Mouse (Mus musculus): Measurements from ENCODE around the gene Cnnm4.
"Not testable (repeated sequence)": the region's sequence is repeated elsewhere in the genome, so short reads cannot be mapped to it uniquely, and the experiment has no call there.

Gene Cnnm4

DNA sequence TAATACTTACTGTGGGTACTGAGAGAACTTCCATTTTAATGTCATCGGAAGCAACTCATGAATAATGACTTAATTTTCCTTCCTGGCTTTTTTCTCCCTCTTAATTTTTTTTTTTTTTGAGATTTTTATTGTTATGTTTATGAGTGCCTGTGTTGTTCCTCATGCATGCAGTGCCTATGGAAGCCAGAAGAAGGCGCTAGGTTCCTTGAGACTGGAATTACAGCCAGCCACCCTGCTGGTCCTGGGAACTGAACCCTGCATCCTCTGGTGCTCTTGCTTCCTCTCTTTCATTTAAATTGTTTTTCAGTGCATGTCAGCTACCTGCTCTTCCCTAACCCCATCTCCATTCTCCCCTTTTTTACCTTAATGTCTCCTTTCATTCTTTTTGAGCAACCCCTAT lies 42.3 kb downstream of the Cnnm4 start:
- no peak for DNase-seq (ENCODE audit: low read depth, low spot score)

GRCm38 (mm10) chr1:36518259-36518658 lies 46.8 kb downstream of the Cnnm4 start:
- no peak for DNase-seq (ENCODE audit: low read depth, low spot score)

DNA sequence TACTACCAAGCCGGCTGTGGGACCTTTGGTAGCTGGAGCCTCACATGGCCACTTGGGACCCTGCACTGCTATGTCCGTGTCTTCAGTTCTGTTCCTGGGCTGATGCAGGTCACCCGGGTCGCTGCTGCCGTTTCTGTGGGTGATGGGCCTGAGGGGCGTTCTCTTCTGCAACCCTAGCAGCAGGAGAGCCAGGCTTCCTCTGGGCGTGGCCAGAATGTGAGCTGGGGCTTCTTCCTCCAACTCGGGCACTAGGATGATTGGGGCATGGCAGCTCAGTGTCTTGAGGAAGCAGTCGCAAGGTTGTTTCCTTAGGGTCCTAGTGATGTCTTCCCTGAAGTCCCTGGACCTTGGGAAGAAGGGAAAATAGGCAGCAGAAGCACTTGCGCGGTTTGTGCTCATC lies 48.2 kb downstream of the Cnnm4 start:
- DNase-seq (ENCODE audit: low read depth, low spot score): no peak

DNA sequence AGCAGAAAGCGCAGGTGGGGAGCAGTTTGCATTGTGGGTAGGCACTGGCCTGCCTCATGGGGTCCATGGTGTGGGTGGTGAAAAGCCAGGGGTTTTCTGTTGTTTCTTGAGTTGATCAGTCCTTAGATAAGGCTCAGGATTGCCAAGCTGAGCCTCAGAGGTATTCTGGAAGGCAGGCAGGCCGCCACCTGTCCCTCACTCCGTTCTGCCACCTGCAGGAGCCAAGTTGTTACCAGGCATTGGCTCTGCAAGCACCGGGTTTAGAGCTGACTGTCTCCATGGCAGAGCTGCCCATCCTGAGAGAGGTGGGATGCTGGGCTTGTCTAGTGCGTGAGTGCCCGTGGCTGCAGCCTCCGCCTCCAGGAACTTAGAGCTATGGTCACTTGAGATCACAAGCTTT lies 50.8 kb downstream of the Cnnm4 start:
- DNase-seq (ENCODE audit: low read depth, low spot score): no peak

GRCm38 (mm10) chr1:36523332-36524013 lies 52.1 kb downstream of the Cnnm4 start:
- DNase-seq (ENCODE audit: low read depth, low spot score): peak; percentile 52

- DNase-seq (ENCODE audit: low read depth, low spot score): no peak
These were observed 52.6 kb downstream of the Cnnm4 start for GRCm38 (mm10) chr1:36524058-36524457.

GRCm38 (mm10) chr1:36525774-36526173 lies 54.4 kb downstream of the Cnnm4 start:
- no peak for DNase-seq (ENCODE audit: low read depth, low spot score)

- DNase-seq (ENCODE audit: low read depth, low spot score): no peak
These were observed 55.5 kb downstream of the Cnnm4 start for GRCm38 (mm10) chr1:36526903-36527302.

GRCm38 (mm10) chr1:36528351-36528750 lies 56.9 kb downstream of the Cnnm4 start:
- no peak for DNase-seq (ENCODE audit: low read depth, low spot score)

GRCm38 (mm10) chr1:36529274-36529673 lies 57.9 kb downstream of the Cnnm4 start:
- DNase-seq (ENCODE audit: low read depth, low spot score): no peak

DNA sequence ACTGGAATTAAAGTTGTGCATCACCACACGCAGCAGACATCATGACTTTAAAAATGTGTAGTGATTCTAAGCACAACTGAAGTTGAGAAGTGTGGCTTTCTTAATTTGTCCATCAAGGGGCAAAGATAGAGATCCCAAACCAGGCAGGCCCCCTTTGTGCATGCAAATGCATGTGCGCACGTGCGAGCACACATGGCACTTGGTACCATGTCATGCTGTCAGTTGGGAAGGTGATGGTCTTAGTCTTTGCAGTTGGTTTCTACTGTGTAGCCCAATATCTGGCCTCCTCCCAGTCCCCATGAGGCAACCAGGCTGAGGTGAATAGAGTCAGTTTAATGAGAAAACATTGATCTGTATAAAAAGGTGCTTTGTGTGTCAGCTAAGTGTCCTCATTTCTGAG lies 58.5 kb downstream of the Cnnm4 start:
- DNase-seq (ENCODE audit: low read depth, low spot score): no peak

DNA sequence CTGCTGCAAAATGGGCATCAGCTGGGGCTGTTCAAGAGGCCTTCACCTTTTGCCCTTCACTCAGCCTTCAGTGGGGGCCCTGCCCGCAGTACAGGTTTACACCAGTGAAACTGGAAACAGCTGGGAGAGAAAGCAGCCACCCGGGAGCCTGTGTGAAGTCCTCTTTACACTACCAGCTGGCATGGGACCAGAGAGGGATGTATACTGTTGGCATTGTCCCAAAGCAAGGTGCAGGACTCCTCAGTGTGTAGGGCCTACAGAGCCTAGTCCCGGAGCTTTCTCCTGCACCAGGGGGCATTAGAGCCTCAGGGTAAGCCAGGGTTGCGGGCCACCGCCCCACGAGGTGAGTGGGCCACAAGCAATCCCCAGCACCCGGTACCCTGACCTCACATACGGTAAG lies 59.1 kb downstream of the Cnnm4 start:
- no peak for DNase-seq (ENCODE audit: low read depth, low spot score)

DNA sequence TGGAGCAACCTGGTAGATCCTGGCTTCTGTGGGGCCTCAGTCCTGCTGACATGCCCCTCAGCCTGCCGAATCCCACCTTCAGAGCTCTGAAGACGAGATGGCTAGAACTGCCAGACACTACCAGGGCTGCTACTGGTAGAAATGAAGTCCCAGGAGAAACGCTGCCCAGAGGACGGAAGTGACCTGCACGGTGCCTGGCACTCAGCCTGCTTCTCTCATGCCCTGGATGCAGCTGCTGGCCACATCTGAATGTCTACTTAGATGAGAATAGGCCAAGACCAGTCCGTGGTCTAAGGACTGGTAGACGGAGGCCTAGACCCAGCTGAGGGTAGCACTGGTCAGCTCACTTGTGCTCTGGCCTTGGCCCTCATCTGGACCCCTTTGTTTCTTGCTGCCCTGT lies 59.5 kb downstream of the Cnnm4 start:
- DNase-seq (ENCODE audit: low read depth, low spot score): no peak

DNA sequence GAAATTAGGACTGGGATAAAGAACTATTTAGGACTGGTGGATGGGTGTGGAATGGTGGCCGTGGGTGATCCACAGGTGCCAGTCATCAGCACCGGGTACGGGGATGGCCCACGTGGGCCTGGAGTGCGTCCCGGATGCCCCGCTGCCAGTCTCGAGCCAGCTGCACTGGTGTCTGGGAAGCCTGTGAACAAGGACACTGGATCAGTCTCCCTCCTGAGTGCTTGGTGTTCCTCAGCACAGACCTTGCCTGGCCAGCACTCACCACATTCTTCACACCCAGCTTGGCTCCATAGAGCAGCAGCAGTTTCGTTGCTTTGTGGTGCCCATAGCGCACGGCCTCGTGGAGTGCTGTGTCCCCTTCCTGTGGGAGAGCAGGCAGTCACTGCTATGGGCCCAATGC lies 60.0 kb downstream of the Cnnm4 start:
- no peak for DNase-seq (ENCODE audit: low read depth, low spot score)

DNA sequence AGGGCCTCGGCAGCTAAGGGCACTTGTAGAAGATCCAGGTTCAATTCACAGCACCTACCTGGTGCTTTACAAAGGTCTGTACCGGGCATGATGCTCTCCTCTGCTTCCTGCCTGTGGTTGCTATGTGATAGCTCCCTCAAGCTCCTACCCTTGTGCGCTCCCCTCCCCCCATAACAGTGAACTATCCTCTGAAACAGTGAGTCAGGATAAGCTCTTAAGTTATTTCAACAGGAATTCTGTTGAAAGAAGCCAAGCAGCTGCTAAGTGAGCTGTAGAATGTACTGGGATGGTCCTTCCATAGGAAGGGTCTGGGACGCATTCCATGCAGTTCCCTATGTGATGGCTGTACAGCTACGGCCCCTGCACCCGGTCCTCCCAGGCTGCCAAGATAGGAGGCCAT lies 62.1 kb downstream of the Cnnm4 start:
- no peak for DNase-seq (ENCODE audit: low read depth, low spot score)

- no peak for DNase-seq (ENCODE audit: low read depth, low spot score)
These were observed 63.2 kb downstream of the Cnnm4 start for GRCm38 (mm10) chr1:36534595-36535058.

GRCm38 (mm10) chr1:36535477-36536396 lies 64.3 kb downstream of the Cnnm4 start:
- no peak for DNase-seq (ENCODE audit: low read depth, low spot score)

- DNase-seq (ENCODE audit: low read depth, low spot score): no peak
These were observed 64.9 kb downstream of the Cnnm4 start for GRCm38 (mm10) chr1:36536397-36536728.

DNA sequence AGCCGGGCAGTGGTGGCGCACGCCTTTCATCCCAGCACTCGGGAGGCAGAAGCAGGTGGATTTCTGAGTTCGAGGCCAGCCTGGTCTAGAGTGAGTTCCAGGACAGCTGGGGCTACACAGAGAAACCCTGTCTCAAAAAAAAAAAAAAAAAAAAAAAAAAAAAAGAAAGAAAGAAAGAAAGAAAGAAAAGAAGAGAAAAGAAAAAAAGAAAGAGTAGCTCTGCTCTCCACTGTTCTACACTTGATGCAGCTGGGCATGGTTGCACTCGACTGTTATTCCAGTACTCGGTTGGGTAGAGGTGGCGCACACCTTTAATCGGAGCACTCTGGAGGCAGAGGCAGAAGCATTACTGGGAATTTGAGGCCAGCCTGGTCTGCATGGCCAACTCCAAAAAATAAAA lies 65.4 kb downstream of the Cnnm4 start, which contains the start of gene Ankrd23:
Gene Ankrd23, minus strand, starts transcription at position 101 of the 400 bp plus-strand sequence.
- DNase-seq (ENCODE audit: low read depth, low spot score): not testable (repeated sequence)

DNA sequence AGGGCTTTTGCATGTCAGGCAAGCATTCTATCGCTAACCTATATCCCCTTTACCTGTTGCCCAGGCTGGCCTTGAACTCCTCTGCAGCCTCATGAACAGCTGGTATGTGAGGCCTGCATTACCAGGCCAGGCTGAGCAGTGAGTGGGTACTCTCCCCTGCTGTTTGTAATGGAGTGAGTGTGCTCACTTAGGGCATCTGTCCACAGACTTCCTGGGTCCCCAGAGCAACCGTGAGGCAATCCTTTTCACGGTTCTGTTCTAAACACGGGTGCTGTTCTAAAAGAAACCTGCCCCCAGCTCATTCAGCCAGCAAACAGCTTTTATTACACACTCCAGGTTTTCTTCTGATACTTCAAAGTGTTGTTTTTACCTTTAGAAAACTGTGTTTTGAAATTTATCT lies 67.3 kb downstream of the Cnnm4 start:
- DNase-seq (ENCODE audit: low read depth, low spot score): no peak

GRCm38 (mm10) chr1:36539186-36539585 lies 67.8 kb downstream of the Cnnm4 start, which contains the start of gene Gm42417:
Gene Gm42417, minus strand, starts transcription at chr1:36539429.
- DNase-seq (ENCODE audit: low read depth, low spot score): no peak

- DNase-seq (ENCODE audit: low read depth, low spot score): no peak
These were observed 68.7 kb downstream of the Cnnm4 start for GRCm38 (mm10) chr1:36540132-36540531.

DNA sequence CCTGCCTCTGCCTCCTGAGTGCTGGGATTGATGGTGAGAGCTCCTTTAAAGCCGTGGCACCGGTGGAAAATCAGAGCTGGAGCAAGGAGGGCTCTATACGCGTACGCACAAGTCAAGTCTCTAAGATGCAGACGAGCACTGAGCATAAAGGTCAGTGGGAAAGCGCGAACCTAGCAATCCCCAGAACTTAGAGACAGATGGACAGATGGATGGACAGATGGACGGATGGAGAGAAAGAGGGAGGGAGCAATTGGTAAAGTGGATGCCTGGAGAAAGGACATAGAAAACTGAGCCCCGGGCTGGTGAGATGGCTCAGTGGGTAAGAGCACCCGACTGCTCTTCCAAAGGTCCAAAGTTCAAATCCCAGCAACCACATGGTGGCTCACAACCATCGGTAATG lies 69.4 kb downstream of the Cnnm4 start:
- no peak for DNase-seq (ENCODE audit: low read depth, low spot score)
